Mouse (Mus musculus): ENCODE measurements around the gene Gm10065. TPM values are rescaled to one million over a fixed set of nuclear protein-coding genes. Genes with fewer than 3 reads are reported as not detected.

Gm10065 gene
- polyA plus RNA-seq (2012; rRNA removed): not detected in 2 replicates

DNA sequence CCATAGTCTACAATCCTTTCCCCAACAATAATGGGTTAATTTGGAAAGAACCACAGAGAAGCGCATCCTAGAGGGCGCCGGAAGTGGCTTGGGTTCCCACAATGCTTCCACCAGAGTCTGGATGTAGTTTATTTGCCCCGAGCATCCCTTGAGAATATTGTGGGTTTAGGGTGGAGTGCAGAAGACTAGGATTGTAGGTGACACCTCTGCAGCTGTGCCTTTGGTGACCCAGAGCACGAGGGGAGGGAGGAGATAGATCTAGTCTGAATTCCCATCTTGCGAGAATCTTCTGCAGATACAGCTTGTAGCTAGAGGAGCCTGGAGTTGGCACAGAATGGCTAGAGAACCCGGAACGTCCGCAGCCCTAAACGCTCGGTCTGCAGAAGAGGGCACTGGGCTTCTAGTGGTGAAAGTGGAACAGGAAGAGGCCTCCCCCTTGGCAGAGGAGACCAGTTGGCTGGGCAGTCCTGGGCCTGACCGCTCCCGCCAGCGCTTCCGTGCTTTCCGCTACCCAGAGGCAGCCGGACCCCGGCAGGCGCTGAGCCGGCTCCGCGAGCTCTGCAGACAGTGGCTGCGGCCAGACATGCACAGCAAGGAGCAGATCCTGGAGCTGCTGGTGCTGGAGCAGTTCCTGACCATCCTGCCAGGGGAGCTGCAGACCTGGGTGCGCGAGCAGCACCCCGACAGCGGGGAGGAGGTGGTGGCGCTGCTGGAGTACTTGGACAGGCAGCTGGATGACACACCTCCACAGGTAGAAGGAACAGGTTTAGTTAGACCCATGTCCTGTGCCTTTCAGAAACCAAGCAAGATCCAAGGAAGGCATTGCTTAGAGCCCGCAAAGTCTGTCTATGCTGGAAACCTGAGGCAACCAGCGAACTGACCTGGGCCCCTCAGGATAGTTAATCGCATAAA, at the start of gene Gm10065, which contains the start of gene Zkscan4:
Gene Gm10065 (minus strand): TSS at position 683 of the 912 bp plus-strand sequence.
Gene Zkscan4 (plus strand): TSS at position 149 of the 912 bp plus-strand sequence.

DNA sequence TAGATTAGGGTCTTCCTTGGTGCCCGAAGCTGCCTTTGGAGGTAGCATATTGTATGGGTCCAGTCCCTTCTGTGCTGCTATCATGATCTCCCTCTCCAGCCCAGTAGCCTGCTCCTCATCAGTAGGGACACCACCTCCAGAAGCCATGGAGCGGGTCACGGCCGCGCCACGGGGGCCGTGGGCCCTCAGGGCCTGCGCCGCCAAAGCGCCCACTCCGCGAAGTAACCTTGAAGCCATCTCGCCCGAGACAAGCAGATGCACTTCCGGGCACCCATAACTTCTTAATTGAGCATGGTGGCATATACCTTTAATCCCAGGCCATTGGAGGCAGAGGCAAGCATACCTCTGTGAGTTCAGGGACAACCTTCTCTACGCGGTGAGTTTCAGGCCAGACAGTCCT, 21.9 kb upstream of the Gm10065 start, which contains the start of gene Gm11273:
Gene Gm11273 (minus strand): TSS at position 237 of the 400 bp plus-strand sequence.

DNA sequence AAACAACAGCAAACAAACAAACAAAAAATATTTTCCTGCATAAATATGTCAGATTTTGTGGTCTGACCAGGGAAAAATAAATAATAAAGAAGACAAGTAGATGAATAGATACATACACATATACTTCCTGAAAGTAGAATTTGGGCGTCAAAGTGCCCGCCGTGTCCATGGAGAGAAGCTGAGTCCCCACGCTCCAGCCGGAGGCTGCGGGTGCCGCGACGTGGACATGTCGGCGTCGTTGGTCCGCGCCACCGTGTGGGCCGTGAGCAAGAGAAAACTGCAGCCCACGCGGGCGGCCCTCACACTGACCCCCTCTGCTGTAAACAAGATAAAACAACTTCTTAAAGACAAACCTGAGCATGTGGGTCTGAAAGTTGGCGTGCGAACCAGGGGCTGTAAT, 15.8 kb upstream of the Gm10065 start, which contains the start of gene AK157302:
Gene AK157302 (plus strand): TSS at position 144 of the 400 bp plus-strand sequence.

DNA sequence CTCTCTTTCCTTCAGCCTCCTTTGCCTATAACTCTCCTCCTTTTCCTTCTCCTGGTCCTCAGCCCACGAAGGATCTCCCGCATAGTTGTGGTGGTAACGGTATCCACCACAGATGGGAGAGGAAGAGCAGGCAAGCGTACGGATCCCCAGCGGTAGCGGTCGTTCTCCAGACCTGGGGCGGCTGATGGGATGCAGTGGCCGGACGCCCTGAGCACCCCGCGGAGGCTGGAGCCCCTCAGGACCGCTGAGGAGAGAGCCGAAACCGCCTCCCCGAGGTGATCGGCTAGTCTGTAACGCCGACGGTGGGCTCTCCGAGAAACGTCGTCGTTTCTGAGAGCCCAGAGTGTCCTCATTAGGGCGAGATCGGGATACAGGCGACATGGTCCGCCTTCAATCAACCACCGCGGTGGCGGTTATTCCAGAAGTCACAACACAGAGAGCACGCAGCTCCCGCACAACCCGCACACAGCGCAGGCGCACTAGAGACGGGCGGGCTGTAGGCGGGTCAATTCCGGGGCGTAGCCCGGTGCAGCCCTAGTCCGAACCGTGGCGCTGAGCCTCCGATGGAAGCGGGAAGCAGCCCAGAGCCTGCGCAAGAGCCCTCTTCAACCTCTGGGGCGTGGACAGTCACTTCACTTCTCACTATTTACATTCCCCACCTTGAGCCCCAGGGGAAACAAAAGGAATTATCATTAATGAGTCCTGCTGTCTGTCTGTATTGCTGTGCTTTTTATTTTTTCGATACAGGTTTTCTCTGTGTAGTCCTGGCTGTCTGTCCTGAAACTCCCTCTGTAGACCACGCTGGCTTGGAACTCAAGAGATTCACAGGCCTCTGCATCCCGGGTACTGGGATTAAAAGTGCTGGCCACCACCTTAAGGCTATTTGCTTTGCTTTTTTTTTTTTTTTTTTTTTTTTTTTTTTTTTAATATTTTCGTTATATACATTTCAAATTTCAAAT, 10.9 kb downstream of the Gm10065 start, which contains the start of gene Nkapl:
Gene Nkapl (minus strand): TSS at position 449 of the 959 bp plus-strand sequence.

DNA sequence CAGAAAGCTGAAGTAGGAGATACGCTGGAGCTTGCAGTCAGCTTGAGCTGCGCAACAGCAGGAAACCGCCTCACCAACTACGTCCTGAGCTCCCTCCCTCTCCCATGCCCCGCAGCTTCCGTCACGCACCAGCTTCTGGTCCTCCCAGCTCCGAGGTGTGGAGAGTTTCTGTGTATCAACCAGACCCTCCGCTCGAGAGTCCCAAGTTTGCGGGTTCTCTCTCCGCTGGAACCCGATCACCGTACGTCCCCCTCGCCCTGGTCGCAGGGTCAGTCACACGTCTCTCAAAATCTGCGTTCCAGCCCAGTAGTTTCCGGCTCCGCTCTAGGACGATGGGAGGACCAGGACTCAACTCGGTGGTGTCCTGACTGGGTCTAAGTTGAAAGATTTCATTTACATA, 25.8 kb downstream of the Gm10065 start, which contains the start of gene Zscan26:
Gene Zscan26 (minus strand): TSS at position 282 of the 400 bp plus-strand sequence.

DNA sequence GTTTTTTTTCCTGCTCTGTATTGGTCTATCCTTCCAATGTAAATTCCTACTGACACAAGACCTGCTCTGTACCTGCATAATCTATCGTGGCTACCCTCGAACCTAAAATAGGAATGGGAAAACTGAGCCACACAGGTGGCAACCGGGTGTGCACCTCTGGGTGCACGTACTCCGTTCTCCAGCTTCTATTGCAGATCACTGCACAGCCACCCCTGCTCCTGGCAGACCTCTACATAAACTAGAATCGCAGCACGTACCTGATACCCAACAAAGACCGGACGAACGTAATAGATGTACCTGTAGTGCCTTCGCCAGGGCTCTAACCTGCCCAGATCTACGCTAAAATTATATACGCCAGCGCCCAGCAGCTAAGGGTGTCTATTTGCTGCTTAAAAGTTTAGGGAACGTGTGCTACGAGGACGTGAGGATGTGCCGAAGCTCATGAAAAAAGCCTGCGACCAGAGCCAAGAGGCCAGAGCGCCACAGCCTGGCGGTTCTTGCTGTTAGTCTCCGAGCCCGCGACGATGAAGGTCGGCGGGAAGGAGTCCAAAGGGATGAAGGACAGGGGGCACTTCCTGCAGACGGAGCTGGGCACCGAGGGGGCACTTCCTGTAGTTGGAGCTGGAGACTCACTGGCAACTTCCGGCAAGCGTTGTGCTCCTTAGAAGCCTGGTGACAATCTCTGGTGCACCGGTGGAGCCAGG, 38.6 kb downstream of the Gm10065 start, which contains the start of gene Pgbd1:
Gene Pgbd1 (minus strand): TSS at position 556 of the 704 bp plus-strand sequence.

Other genes with a start within 250 kb of the Gm10065 start
- gene Gpx5, start 186.7 kb downstream of the Gm10065 start, polyA plus RNA-seq (2012; rRNA removed): 0.02 TPM in 1 of 2 replicates, not detected in the other
- not detected in 2 replicates for gene Gpx6, start 167.3 kb downstream of the Gm10065 start, polyA plus RNA-seq (2012; rRNA removed)
- not detected in 2 replicates for gene Olfr1367, start 132.5 kb downstream of the Gm10065 start, polyA plus RNA-seq (2012; rRNA removed)
- gene Zscan12, start 116.6 kb downstream of the Gm10065 start, polyA plus RNA-seq (2012; rRNA removed): 10.3 and 11.3 TPM in 2 replicates
- 74.8 and 89.9 TPM in 2 replicates for gene Zkscan3, start 76.7 kb downstream of the Gm10065 start, polyA plus RNA-seq (2012; rRNA removed)
- 4.3 and 4.4 TPM in 2 replicates for gene Pgbd1, start 38.4 kb downstream of the Gm10065 start, polyA plus RNA-seq (2012; rRNA removed)
- gene Zscan26, start 25.7 kb downstream of the Gm10065 start, polyA plus RNA-seq (2012; rRNA removed): 38.9 and 40.7 TPM in 2 replicates
- gene Nkapl, start 10.9 kb downstream of the Gm10065 start, polyA plus RNA-seq (2012; rRNA removed): 0.96 and 0.98 TPM in 2 replicates
- 5.1 and 5.3 TPM in 2 replicates for gene Zkscan4, start 534 bp downstream of the Gm10065 start, polyA plus RNA-seq (2012; rRNA removed)
- gene AK157302, start 15.8 kb upstream of the Gm10065 start, polyA plus RNA-seq (2012; rRNA removed): 0.29 and 0.33 TPM in 2 replicates
- gene Gm11273, start 22.0 kb upstream of the Gm10065 start, polyA plus RNA-seq (2012; rRNA removed): 4.1 and 4.4 TPM in 2 replicates
- gene Zkscan8, start 51.7 kb upstream of the Gm10065 start, polyA plus RNA-seq (2012; rRNA removed): 10.2 and 11.0 TPM in 2 replicates
- gene Olfr1366, start 63.4 kb upstream of the Gm10065 start, polyA plus RNA-seq (2012; rRNA removed): not detected in 2 replicates
- gene Olfr1535, start 80.5 kb upstream of the Gm10065 start, polyA plus RNA-seq (2012; rRNA removed): not detected in 2 replicates
- gene Olfr1364, start 102.3 kb upstream of the Gm10065 start, polyA plus RNA-seq (2012; rRNA removed): not detected in 2 replicates
- not detected in 2 replicates for gene Olfr1362, start 134.6 kb upstream of the Gm10065 start, polyA plus RNA-seq (2012; rRNA removed)
- gene Olfr11, start 163.1 kb upstream of the Gm10065 start, polyA plus RNA-seq (2012; rRNA removed): not detected in 2 replicates
- not detected in 2 replicates for gene Olfr1361, start 183.9 kb upstream of the Gm10065 start, polyA plus RNA-seq (2012; rRNA removed)
- not detected in 2 replicates for gene Olfr1360, start 198.0 kb upstream of the Gm10065 start, polyA plus RNA-seq (2012; rRNA removed)
- gene Olfr1359, start 218.7 kb upstream of the Gm10065 start, polyA plus RNA-seq (2012; rRNA removed): not detected in 2 replicates
- gene Hist1h2bl, start 236.7 kb upstream of the Gm10065 start, polyA plus RNA-seq (2012; rRNA removed): 6.6 and 13.7 TPM in 2 replicates
- 11.5 and 14.4 TPM in 2 replicates for gene Hist1h2ai, start 237.0 kb upstream of the Gm10065 start, polyA plus RNA-seq (2012; rRNA removed)
- gene Hist1h3h, start 238.2 kb upstream of the Gm10065 start, polyA plus RNA-seq (2012; rRNA removed): 23.9 and 36.2 TPM in 2 replicates
- gene Hist1h2bm, start 242.6 kb upstream of the Gm10065 start, polyA plus RNA-seq (2012; rRNA removed): 6.2 and 11.0 TPM in 2 replicates